Mouse (Mus musculus) lung, postnatal 0 days (tissue): Measurements from ENCODE around the gene Mdga1.

ENCODE experiments used
- CTCF ChIP-seq: IDR thresholded peaks from 2 replicates; pipeline ENCODE4 v1.5.1; 2016; ENCODE audit warnings: antibody characterized with exemption, mild to moderate bottlenecking
- EP300 ChIP-seq: IDR thresholded peaks from 2 replicates; pipeline ENCODE4 v1.6.1; 2016; ENCODE audit warnings: antibody characterized with exemption, mild to moderate bottlenecking, control low read depth

DNA sequence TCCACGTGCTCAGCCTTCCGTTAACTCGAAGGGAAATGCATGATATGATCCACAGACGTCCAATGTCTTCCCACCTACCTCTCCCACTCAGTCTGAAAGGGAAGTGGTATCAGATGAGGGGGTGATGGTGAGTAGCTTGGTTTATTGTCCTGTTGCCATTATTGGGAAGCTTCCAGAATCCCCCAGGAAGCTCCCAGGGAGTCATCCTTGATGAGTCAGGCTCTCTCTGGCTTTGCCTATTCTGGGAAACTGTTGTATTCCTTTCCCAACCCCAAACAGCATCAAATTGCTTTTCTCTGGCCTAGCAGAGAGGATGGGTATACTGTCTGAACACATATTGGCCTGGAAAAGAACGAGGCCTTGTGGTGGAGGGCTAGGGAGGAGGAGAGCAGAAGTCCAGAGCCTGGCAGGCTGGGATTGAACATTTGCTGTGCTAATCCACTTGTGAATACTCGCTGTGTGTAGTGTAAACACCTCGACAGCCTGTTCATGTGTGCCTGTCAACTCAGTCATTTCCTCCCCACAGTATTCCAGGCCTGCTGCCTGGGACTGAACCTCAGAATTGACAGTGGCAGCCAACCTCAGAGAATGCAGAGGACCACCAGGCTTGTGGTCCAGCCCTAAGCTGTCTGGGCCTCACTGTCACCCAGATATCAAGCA, 79.3 kb downstream of the Mdga1 start:
- TF ChIP-seq CTCF (no peak), EP300 (no peak)
